Mouse (Mus musculus) layer of hippocampus, postnatal 36 days (tissue): ENCODE measurements at regions not wholly inside any gene's neighbourhood (a gene's known extent, or its start where the extent isn't known, plus 50 kb on each side); places are given as distances from the start of the nearest gene placed in this dataset.

Source experiments
- DNase-seq, 2 experiments: peaks; one replicate each; pipeline ENCODE4 v3.0.0; 2022

GRCm38 (mm10) chr9:73319704-73320307 lies 206.6 kb downstream of the Rsl24d1 start:
- DNase-seq: no peak

GRCm38 (mm10) chr9:73331066-73331465 lies 217.8 kb downstream of the Rsl24d1 start:
- DNase-seq: no peak

GRCm38 (mm10) chr9:73336039-73336438 lies 222.8 kb downstream of the Rsl24d1 start:
- DNase-seq: no peak

GRCm38 (mm10) chr9:73337045-73337740 lies 224.0 kb downstream of the Rsl24d1 start:
- no peak for DNase-seq

GRCm38 (mm10) chr9:73355876-73356275 lies 242.7 kb downstream of the Rsl24d1 start:
- DNase-seq: no peak

- DNase-seq: no peak
Observed at GRCm38 (mm10) chr9:73358968-73359367, 245.7 kb downstream of the Rsl24d1 start.

- DNase-seq: no peak
Observed at GRCm38 (mm10) chr9:73380768-73381167, 267.5 kb downstream of the Rsl24d1 start.

- no peak for DNase-seq
Observed at GRCm38 (mm10) chr9:73392036-73392435, 278.8 kb downstream of the Rsl24d1 start.

GRCm38 (mm10) chr9:73413367-73413930 lies 300.2 kb downstream of the Rsl24d1 start:
- no peak for DNase-seq

GRCm38 (mm10) chr9:73416084-73416777 lies 303.0 kb downstream of the Rsl24d1 start:
- DNase-seq: no peak
